Mouse (Mus musculus) cerebellum, postnatal 10 days (tissue): ENCODE results near the gene Parl.

Experiments
- DNase-seq, 2 experiments: peaks; one replicate each; pipeline ENCODE4 v3.0.0; 2021; ENCODE audit warnings: mixed read lengths in 2 of 2

Gene Parl

DNA sequence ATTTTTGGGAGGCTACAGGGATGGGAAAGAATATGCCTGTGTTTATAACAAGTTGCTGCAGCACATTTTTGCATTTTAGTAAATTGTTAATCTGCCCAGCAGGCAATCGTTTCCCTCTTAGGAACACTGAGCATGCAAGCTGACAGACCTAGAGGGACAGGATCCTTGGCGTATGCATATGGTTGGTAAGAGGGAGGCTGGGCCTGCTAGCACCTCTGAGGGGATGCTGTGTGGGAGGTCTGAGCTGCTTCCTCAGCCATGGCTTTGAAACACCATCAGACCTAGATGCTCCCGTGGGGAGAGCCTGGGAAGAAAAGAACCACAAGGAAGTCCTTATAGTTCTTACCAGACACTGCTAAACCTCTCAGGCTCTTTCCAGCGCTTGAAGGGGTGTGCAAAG lies 67.8 kb downstream of the Parl start:
- DNase-seq, result no peak
